Mouse (Mus musculus): ENCODE measurements at regions not wholly inside any gene's neighbourhood (a gene's known extent, or its start where the extent isn't known, plus 50 kb on each side); places are given as distances from the start of the nearest gene placed in this dataset.

- no peaks in the 10 kb centered on the region for H3K4me1 ChIP-seq (ENCODE audit: control insufficient read depth, insufficient read depth, low read length)
- H3K36me3 ChIP-seq (ENCODE audit: control insufficient read depth, insufficient read depth, low read length, poor library complexity, severe bottlenecking), result no peaks in the 10 kb centered on the region
- no peak overlapping the region for H3K9ac ChIP-seq (ENCODE audit: low read depth, poor library complexity, severe bottlenecking)
- no peaks in the 10 kb centered on the region for H3K27me3 ChIP-seq (ENCODE audit: control insufficient read depth, insufficient read depth, low read length, poor library complexity, severe bottlenecking)
- H3K4me3 ChIP-seq (ENCODE audit: low read depth, low read length), result no peak overlapping the region
- no peaks in the 10 kb centered on the region for H3K9me3 ChIP-seq (replicated peaks; ENCODE audit: control insufficient read depth, insufficient read depth, low read length, poor library complexity, severe bottlenecking)
- TF ChIP-seq POLR2A (IDR thresholded peaks at IDR 0.05; ENCODE audit: insufficient read depth, low read length), result no peak
- no peak overlapping the region for H3K27ac ChIP-seq (ENCODE audit: insufficient read depth, low read length)
Measured at GRCm38 (mm10) chr12:26206036-26206435, 209.0 kb downstream of the Rnf144a start.

GRCm38 (mm10) chr12:26191982-26192576, 223.0 kb downstream of the Rnf144a start:
- no peak for TF ChIP-seq EP300 (IDR thresholded peaks at IDR 0.05; ENCODE audit: insufficient read depth, low read depth, low read length)
- no peak for TF ChIP-seq CTCF (IDR thresholded peaks at IDR 0.05; ENCODE audit: low read depth, low read length)
- TF ChIP-seq POLR2A (IDR thresholded peaks at IDR 0.05; ENCODE audit: insufficient read depth, low read length), result no peak
- H3K9ac ChIP-seq (ENCODE audit: low read depth, poor library complexity, severe bottlenecking), result no peak overlapping the region
- no peaks in the 10 kb centered on the region for H3K36me3 ChIP-seq (ENCODE audit: control insufficient read depth, insufficient read depth, low read length, poor library complexity, severe bottlenecking)
- H3K9me3 ChIP-seq (replicated peaks; ENCODE audit: control insufficient read depth, insufficient read depth, low read length, poor library complexity, severe bottlenecking), result no peaks in the 10 kb centered on the region
- no peak overlapping the region for H3K4me3 ChIP-seq (ENCODE audit: low read depth, low read length)
- H3K27ac ChIP-seq (ENCODE audit: insufficient read depth, low read length), result no peak overlapping the region
- no peaks in the 10 kb centered on the region for H3K27me3 ChIP-seq (ENCODE audit: control insufficient read depth, insufficient read depth, low read length, poor library complexity, severe bottlenecking)
- no peaks in the 10 kb centered on the region for H3K4me1 ChIP-seq (ENCODE audit: control insufficient read depth, insufficient read depth, low read length)

GRCm38 (mm10) chr12:26191268-26191981, 223.6 kb downstream of the Rnf144a start:
- H3K36me3 ChIP-seq (ENCODE audit: control insufficient read depth, insufficient read depth, low read length, poor library complexity, severe bottlenecking), result no peaks in the 10 kb centered on the region
- H3K4me1 ChIP-seq (ENCODE audit: control insufficient read depth, insufficient read depth, low read length), result no peaks in the 10 kb centered on the region
- H3K4me3 ChIP-seq (ENCODE audit: low read depth, low read length), result no peak overlapping the region
- H3K9me3 ChIP-seq (replicated peaks; ENCODE audit: control insufficient read depth, insufficient read depth, low read length, poor library complexity, severe bottlenecking), result no peaks in the 10 kb centered on the region
- no peak overlapping the region for H3K9ac ChIP-seq (ENCODE audit: low read depth, poor library complexity, severe bottlenecking)
- TF ChIP-seq POLR2A (IDR thresholded peaks at IDR 0.05; ENCODE audit: insufficient read depth, low read length), result no peak
- no peak for TF ChIP-seq EP300 (IDR thresholded peaks at IDR 0.05; ENCODE audit: insufficient read depth, low read depth, low read length)
- no peak for TF ChIP-seq CTCF (IDR thresholded peaks at IDR 0.05; ENCODE audit: low read depth, low read length)
- H3K27me3 ChIP-seq (ENCODE audit: control insufficient read depth, insufficient read depth, low read length, poor library complexity, severe bottlenecking), result no peaks in the 10 kb centered on the region
- no peak overlapping the region for H3K27ac ChIP-seq (ENCODE audit: insufficient read depth, low read length)

GRCm38 (mm10) chr12:26188996-26189395, 226.1 kb downstream of the Rnf144a start:
- no peaks in the 10 kb centered on the region for H3K27me3 ChIP-seq (ENCODE audit: control insufficient read depth, insufficient read depth, low read length, poor library complexity, severe bottlenecking)
- no peak for TF ChIP-seq EP300 (IDR thresholded peaks at IDR 0.05; ENCODE audit: insufficient read depth, low read depth, low read length)
- TF ChIP-seq POLR2A (IDR thresholded peaks at IDR 0.05; ENCODE audit: insufficient read depth, low read length), result no peak
- no peak for TF ChIP-seq CTCF (IDR thresholded peaks at IDR 0.05; ENCODE audit: low read depth, low read length)
- no peak overlapping the region for H3K27ac ChIP-seq (ENCODE audit: insufficient read depth, low read length)
- no peaks in the 10 kb centered on the region for H3K9me3 ChIP-seq (replicated peaks; ENCODE audit: control insufficient read depth, insufficient read depth, low read length, poor library complexity, severe bottlenecking)
- H3K4me3 ChIP-seq (ENCODE audit: low read depth, low read length), result no peak overlapping the region
- no peaks in the 10 kb centered on the region for H3K36me3 ChIP-seq (ENCODE audit: control insufficient read depth, insufficient read depth, low read length, poor library complexity, severe bottlenecking)
- H3K4me1 ChIP-seq (ENCODE audit: control insufficient read depth, insufficient read depth, low read length), result no peaks in the 10 kb centered on the region
- H3K9ac ChIP-seq (ENCODE audit: low read depth, poor library complexity, severe bottlenecking), result no peak overlapping the region

GRCm38 (mm10) chr12:26187091-26187862, 227.8 kb downstream of the Rnf144a start:
- H3K4me3 ChIP-seq (ENCODE audit: low read depth, low read length), result no peak overlapping the region
- no peaks in the 10 kb centered on the region for H3K36me3 ChIP-seq (ENCODE audit: control insufficient read depth, insufficient read depth, low read length, poor library complexity, severe bottlenecking)
- H3K27me3 ChIP-seq (ENCODE audit: control insufficient read depth, insufficient read depth, low read length, poor library complexity, severe bottlenecking), result no peaks in the 10 kb centered on the region
- H3K27ac ChIP-seq (ENCODE audit: insufficient read depth, low read length), result no peak overlapping the region
- no peaks in the 10 kb centered on the region for H3K9me3 ChIP-seq (replicated peaks; ENCODE audit: control insufficient read depth, insufficient read depth, low read length, poor library complexity, severe bottlenecking)
- H3K9ac ChIP-seq (ENCODE audit: low read depth, poor library complexity, severe bottlenecking), result no peak overlapping the region
- TF ChIP-seq EP300 (IDR thresholded peaks at IDR 0.05; ENCODE audit: insufficient read depth, low read depth, low read length) (no peak), CTCF (IDR thresholded peaks at IDR 0.05; ENCODE audit: low read depth, low read length) (no peak), POLR2A (IDR thresholded peaks at IDR 0.05; ENCODE audit: insufficient read depth, low read length) (no peak)
- no peaks in the 10 kb centered on the region for H3K4me1 ChIP-seq (ENCODE audit: control insufficient read depth, insufficient read depth, low read length)
